Mouse (Mus musculus) thymus, adult 2 months (tissue): Measurements from ENCODE around the gene Pgf.

Experiments
- CTCF ChIP-seq: fragments of 200-500 bp; IDR thresholded peaks from 2 replicates; pipeline ENCODE4 v1.5.1; 2012; ENCODE audit warnings: mild to moderate bottlenecking, control low read depth, low read length, moderate library complexity, borderline replicate concordance; ENCODE audit not compliant: control insufficient read depth, poor library complexity, insufficient read depth; ENCODE audit errors: extremely low read depth
- POLR2A ChIP-seq: fragments of 200-500 bp; IDR thresholded peaks from 2 replicates; pipeline ENCODE4 v1.6.1; 2012; ENCODE audit warnings: mild to moderate bottlenecking, low read length, control low read depth, moderate library complexity; ENCODE audit not compliant: control insufficient read depth, poor library complexity, insufficient read depth; ENCODE audit errors: extremely low read depth

DNA sequence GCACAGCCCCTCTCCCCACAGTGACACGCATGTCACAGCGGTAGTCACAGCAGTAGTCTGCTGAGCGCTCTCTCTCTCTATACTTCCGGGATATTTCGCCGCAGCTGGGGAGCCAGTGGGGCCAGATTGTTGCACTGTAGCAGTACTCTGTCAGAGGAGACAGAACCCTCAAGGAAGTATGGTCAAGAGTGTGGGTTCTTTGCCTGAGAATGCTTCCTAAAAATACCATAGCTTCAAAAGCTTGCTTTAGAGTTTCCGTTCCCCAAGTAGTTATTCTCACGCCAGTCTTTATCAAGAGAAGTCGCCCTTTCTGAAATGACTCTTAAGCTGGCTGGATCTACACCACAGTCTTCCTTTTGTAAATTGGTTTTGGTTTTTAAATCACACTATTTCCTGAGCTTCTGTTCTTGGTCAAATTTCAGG, 54.5 kb downstream of the Pgf start:
- TF ChIP-seq CTCF (no peak), POLR2A (no peak)
